In the genomic region with DNA sequence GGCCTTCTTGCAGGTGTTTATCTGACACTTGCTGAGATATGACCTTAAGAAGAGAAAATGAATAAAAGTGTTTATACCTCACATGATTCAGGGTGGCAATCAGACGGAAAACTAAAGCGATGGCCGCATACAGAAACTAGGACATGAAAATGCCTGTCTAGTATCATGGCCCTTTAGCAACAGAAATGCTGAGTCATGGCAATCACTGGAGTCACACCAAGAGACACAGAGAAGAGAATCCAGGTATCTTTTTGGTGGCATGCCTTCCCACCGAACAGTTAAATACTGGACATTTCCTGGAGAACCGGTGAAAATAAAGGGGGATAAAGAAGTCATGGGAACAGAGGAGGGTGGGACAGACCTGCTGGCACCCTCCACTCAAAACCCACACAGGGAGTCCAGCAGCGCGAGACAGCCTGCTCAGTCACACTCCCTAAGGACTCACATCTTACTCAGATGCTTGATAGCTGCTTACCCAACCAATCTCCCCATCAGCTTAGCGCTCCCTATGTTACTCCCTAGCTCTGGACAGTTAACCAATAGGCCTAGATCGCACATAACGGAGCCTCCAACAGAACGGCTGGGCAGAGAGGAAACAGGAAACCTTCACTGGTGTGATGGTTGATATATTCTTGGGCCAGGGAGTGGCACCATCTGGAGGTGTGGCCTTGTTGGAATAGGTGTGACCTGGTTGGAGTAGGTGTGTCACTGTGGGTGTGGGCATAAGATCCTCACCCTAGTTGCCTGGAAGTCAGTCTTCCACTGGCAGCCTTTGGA, we compare ENCODE assay signal across 27 mouse cellular contexts. TPM values are rescaled to one million over a fixed set of nuclear protein-coding genes. Genes with fewer than 3 reads are reported as not detected.
A peak's percentile ranks its signal among the peaks of the same experiment; 100 is the strongest.
DNase-seq lines count a peak whose midpoint lies in the region; ATAC-seq and TF ChIP-seq lines count a peak whose summit lies in the region.
"Had no signal": no experiment of that assay in that cellular context is flagged by ENCODE, and none has a peak within 500 bp of the region (broad histone marks: within the 10 kb centered on the region; RNA-seq: fewer than 3 reads in every experiment).

No protein-coding gene starts in this region.

- H3K79me2 ChIP-seq in CH12.LX (replicated peaks; ENCODE audit: control insufficient read depth, extremely low read depth, insufficient read depth, poor library complexity, severe bottlenecking), result no peaks in the 10 kb centered on the region

- H3K27ac ChIP-seq in intestine, embryonic 16.5 days (ENCODE audit: low read length), result no peak overlapping the region
- H3K27ac ChIP-seq in intestine, embryonic 15.5 days, result no peak overlapping the region
- H3K27ac ChIP-seq in CH12.LX (ENCODE audit: insufficient read depth, low read depth), result no peak overlapping the region
- H3K27ac ChIP-seq in ES-E14 (ENCODE audit: insufficient read depth, low read depth, low read length, poor library complexity, severe bottlenecking), result no peak overlapping the region
- H3K27ac ChIP-seq in intestine, postnatal 0 days (ENCODE audit: low read depth, low read length), result no peak overlapping the region
- H3K27ac ChIP-seq: embryonic facial prominence, embryonic 12.5 days; embryonic facial prominence, embryonic 15.5 days; gastrocnemius, adult 2 months; heart, adult 2 months; heart, embryonic 10.5 days; heart, embryonic 13.5 days; hindbrain, embryonic 13.5 days had no signal

- no peak overlapping the region for H3K9ac ChIP-seq in intestine, embryonic 16.5 days (ENCODE audit: low read depth, low read length)
- no peak overlapping the region for H3K9ac ChIP-seq in intestine, embryonic 15.5 days
- H3K9ac ChIP-seq in CH12.LX (ENCODE audit: insufficient read depth, low read depth) (no peak overlapping the region), ES-E14 (ENCODE audit: insufficient read depth, low read depth, low read length, poor library complexity, severe bottlenecking) (no peak overlapping the region)
- H3K9ac ChIP-seq in intestine, postnatal 0 days (ENCODE audit: low read depth, low read length), result no peak overlapping the region
- H3K9ac ChIP-seq: embryonic facial prominence, embryonic 12.5 days; embryonic facial prominence, embryonic 15.5 days; forebrain, postnatal 0 days; heart, embryonic 13.5 days; hindbrain, embryonic 13.5 days had no signal

- H3K36me3 ChIP-seq in intestine, embryonic 16.5 days (ENCODE audit: control insufficient read depth, insufficient read depth, low read length), result no peaks in the 10 kb centered on the region
- no peaks in the 10 kb centered on the region for H3K36me3 ChIP-seq in intestine, embryonic 15.5 days
- peaks cover 0 to 75% of the 10 kb centered on the region in 2 experiments for H3K36me3 ChIP-seq in CH12.LX (replicated peaks in 1 of 2; ENCODE audit: control insufficient read depth in 1 of 2, insufficient read depth in 1 of 2, low read length in 1 of 2)
- no peaks in the 10 kb centered on the region for H3K36me3 ChIP-seq in ES-E14 (ENCODE audit: control insufficient read depth, insufficient read depth, low read length, poor library complexity, severe bottlenecking)
- peaks cover 4% of the 10 kb centered on the region; the same call in 1 of the 2 replicates for H3K36me3 ChIP-seq in intestine, postnatal 0 days (ENCODE audit: control insufficient read depth, insufficient read depth)
- H3K36me3 ChIP-seq: embryonic facial prominence, embryonic 12.5 days; embryonic facial prominence, embryonic 15.5 days; hindbrain, embryonic 13.5 days had no signal

- no peak for TF ChIP-seq CTCF in CH12.LX (conservative IDR thresholded peaks at IDR 0.05 in 1 of 2, IDR thresholded peaks at IDR 0.05 in 1 of 2; ENCODE audit: low read depth in 2 of 2, low read length in 2 of 2)
- no peak for TF ChIP-seq CTCF in intestine, postnatal 0 days (IDR thresholded peaks at IDR 0.05; ENCODE audit: low read depth)

- H3K4me1 ChIP-seq in intestine, embryonic 16.5 days (ENCODE audit: control insufficient read depth, insufficient read depth, low read length), result no peaks in the 10 kb centered on the region
- H3K4me1 ChIP-seq in intestine, embryonic 15.5 days (replicated peaks), result no peaks in the 10 kb centered on the region
- H3K4me1 ChIP-seq in CH12.LX (ENCODE audit: control insufficient read depth in 1 of 2, insufficient read depth in 2 of 2) (peaks cover 0 to 8% of the 10 kb centered on the region in 2 experiments; a peak in 2 of 4 replicates), ES-E14 (ENCODE audit: control insufficient read depth in 2 of 2, insufficient read depth in 2 of 2, low read length in 2 of 2, poor library complexity in 1 of 2) (peaks cover 0 to 2% of the 10 kb centered on the region in 2 experiments; a peak in 2 of 4 replicates)
- H3K4me1 ChIP-seq in intestine, postnatal 0 days (replicated peaks; ENCODE audit: control insufficient read depth, insufficient read depth, low read length), result no peaks in the 10 kb centered on the region
- H3K4me1 ChIP-seq: embryonic facial prominence, embryonic 12.5 days; heart, embryonic 10.5 days; heart, embryonic 13.5 days; hindbrain, embryonic 13.5 days had no signal

- ATAC-seq in intestine, embryonic 16.5 days, result 0 out of 2 replicates have a peak, but pooled peaks have one; percentile 13
- ATAC-seq in intestine, embryonic 15.5 days, result no peak
- ATAC-seq in intestine, postnatal 0 days, result peak; percentile 16; the same call in 1 of the 2 replicates
- ATAC-seq: forebrain, embryonic 14.5 days; forebrain, postnatal 0 days; hindbrain, embryonic 16.5 days; inflammation-experienced regulatory T-cells, adult 6 months had no signal

- in situ Hi-C loops in CH12.LX (cut with MboI; ENCODE audit: low pct_ligation_motif_present, low pct_unique_long_range_greater_than_20kb, low sequenced_read_pairs), result no loop called here
- in situ Hi-C loops in ES-E14 (cut with MboI; ENCODE audit: low sequenced_read_pairs in 2 of 2, unreplicated experiment in 2 of 2), result loop anchor here in 1 of 2 experiments (25.0 kb wide), 1 partner anchor 175 kb away; no protein-coding TSS in a partner anchor

- dilution Hi-C loops in CH12.LX (cut with MboI; ENCODE audit: extremely low pct_ligation_motif_present, extremely low pct_unique_long_range_greater_than_20kb, low sequenced_read_pairs), result no loop called here

- DNase-seq in CH12.LX (ENCODE audit: extremely low read depth), result no peak
- no peak for DNase-seq in ES-E14 (ENCODE audit: low read depth, low spot score)
- DNase-seq in right cerebral cortex, postnatal 4 days, result no peak
- DNase-seq in ovary, adult 18-20 months (ENCODE audit: low spot score), result no peak
- no peak for DNase-seq in urinary bladder, postnatal 10 days (ENCODE audit: low spot score)
- DNase-seq: adrenal gland, adult 2 months; adrenal gland, postnatal 14 days; cerebellum, adult 11 months; cerebellum, adult 2 months; cerebellum, adult 9-11 months; cerebellum, postnatal 25 days; forebrain, postnatal 0 days; gastrocnemius, adult 2 months; gastrocnemius, postnatal 14 days; heart, adult 2 months; heart, postnatal 14 days had no signal

- H3K27me3 ChIP-seq in intestine, embryonic 16.5 days (replicated peaks; ENCODE audit: control insufficient read depth, insufficient read depth, low read length), result no peaks in the 10 kb centered on the region
- no peaks in the 10 kb centered on the region for H3K27me3 ChIP-seq in intestine, embryonic 15.5 days (replicated peaks)
- no peaks in the 10 kb centered on the region for H3K27me3 ChIP-seq in CH12.LX (replicated peaks)
- H3K27me3 ChIP-seq in intestine, postnatal 0 days (replicated peaks; ENCODE audit: control insufficient read depth, insufficient read depth, low read length), result no peaks in the 10 kb centered on the region
- H3K27me3 ChIP-seq: embryonic facial prominence, embryonic 12.5 days; embryonic facial prominence, embryonic 15.5 days; heart, embryonic 13.5 days; hindbrain, embryonic 13.5 days had no signal

- no peak overlapping the region for H3K4me2 ChIP-seq in intestine, embryonic 16.5 days (ENCODE audit: low read depth, low read length)
- H3K4me2 ChIP-seq in intestine, embryonic 15.5 days (replicated peaks), result no peak overlapping the region
- H3K4me2 ChIP-seq in CH12.LX (ENCODE audit: insufficient read depth, low read depth, poor library complexity, severe bottlenecking), result no peak overlapping the region
- no peak overlapping the region for H3K4me2 ChIP-seq in intestine, postnatal 0 days (replicated peaks; ENCODE audit: low read depth)
- H3K4me2 ChIP-seq: embryonic facial prominence, embryonic 12.5 days; embryonic facial prominence, embryonic 15.5 days; heart, embryonic 13.5 days; hindbrain, embryonic 13.5 days had no signal

- no peak for TF ChIP-seq POLR2A in CH12.LX (IDR thresholded peaks at IDR 0.05; ENCODE audit: low read depth, low read length)

- 88% methylated on average over 11 of the region's 11 CpGs for WGBS in intestine, embryonic 16.5 days
- 89% methylated on average over 11 of the region's 11 CpGs for WGBS in intestine, embryonic 15.5 days
- 90% methylated on average over 11 of the region's 11 CpGs for WGBS in intestine, postnatal 0 days

- H3K4me3 ChIP-seq in intestine, embryonic 16.5 days (ENCODE audit: low read length), result no peak overlapping the region
- H3K4me3 ChIP-seq in intestine, embryonic 15.5 days (replicated peaks), result no peak overlapping the region
- H3K4me3 ChIP-seq in CH12.LX (replicated peaks in 1 of 3; ENCODE audit: low read depth in 2 of 3, low read length in 2 of 3, poor library complexity in 1 of 3) (no peak overlapping the region), ES-E14 (ENCODE audit: insufficient read depth in 1 of 2, low read depth in 1 of 2, low read length in 2 of 2, poor library complexity in 1 of 2, severe bottlenecking in 1 of 2) (no peak overlapping the region)
- no peak overlapping the region for H3K4me3 ChIP-seq in intestine, postnatal 0 days (ENCODE audit: low read depth, low read length)
- H3K4me3 ChIP-seq: embryonic facial prominence, embryonic 12.5 days; embryonic facial prominence, embryonic 15.5 days; gastrocnemius, adult 2 months; heart, adult 2 months; heart, embryonic 10.5 days; heart, embryonic 13.5 days; hindbrain, embryonic 13.5 days had no signal

- H3K9me3 ChIP-seq in intestine, embryonic 16.5 days (ENCODE audit: control insufficient read depth, low read length), result 0 out of 2 replicates have a peak, but pooled peaks cover 3% of the 10 kb centered on the region
- H3K9me3 ChIP-seq in intestine, embryonic 15.5 days, result no peaks in the 10 kb centered on the region
- H3K9me3 ChIP-seq in CH12.LX (replicated peaks; ENCODE audit: low read length), result no peaks in the 10 kb centered on the region
- no peaks in the 10 kb centered on the region for H3K9me3 ChIP-seq in ES-E14 (ENCODE audit: control insufficient read depth, insufficient read depth, low read depth, low read length)
- H3K9me3 ChIP-seq in intestine, postnatal 0 days (ENCODE audit: control insufficient read depth), result no peaks in the 10 kb centered on the region
- H3K9me3 ChIP-seq: embryonic facial prominence, embryonic 12.5 days; embryonic facial prominence, embryonic 15.5 days; heart, embryonic 10.5 days; hindbrain, embryonic 13.5 days had no signal

- TF ChIP-seq RAD21 in CH12.LX (IDR thresholded peaks at IDR 0.05; ENCODE audit: low read depth, low read length), result no peak

- no peak for TF ChIP-seq EP300 in CH12.LX (IDR thresholded peaks at IDR 0.05; ENCODE audit: low read length)

RNA-seq across cellular contexts. Expression of a gene that starts 15.4 kb away (rescaled TPM):
- 2.9 and 3.0 TPM in 2 replicates for polyA plus RNA-seq in intestine, embryonic 16.5 days (2015; fragmentation: Nextera tagmentation; extraction: Ambion mirVana)
- 2.7 and 2.9 TPM in 2 replicates for polyA plus RNA-seq in intestine, embryonic 15.5 days (2015; fragmentation: Nextera tagmentation; extraction: Ambion mirVana)
- total RNA-seq in CH12.LX (2012; rRNA removed) (1.7 TPM in 2 replicates), CH12.LX (2014; rRNA removed) (2.8 and 2.9 TPM in 2 replicates), ES-E14 (2012; rRNA removed) (5.4 and 6.4 TPM in 2 replicates)
- 2.1 and 2.2 TPM in 2 replicates for polyA plus RNA-seq in CH12.LX (2012; ENCODE audit: insufficient read length, low read depth)
- polyA plus RNA-seq in intestine, postnatal 0 days (2015; fragmentation: Nextera tagmentation; extraction: Ambion mirVana), result 5.8 and 6.5 TPM in 2 replicates

RNA-seq across cellular contexts. Expression of a gene that starts 15.6 kb away (rescaled TPM):
- 49.1 and 50.6 TPM in 2 replicates for polyA plus RNA-seq in intestine, embryonic 16.5 days (2015; fragmentation: Nextera tagmentation; extraction: Ambion mirVana)
- polyA plus RNA-seq in intestine, embryonic 15.5 days (2015; fragmentation: Nextera tagmentation; extraction: Ambion mirVana), result 40.6 and 42.4 TPM in 2 replicates
- total RNA-seq in CH12.LX (2012; rRNA removed) (28.8 and 29.3 TPM in 2 replicates), CH12.LX (2014; rRNA removed) (27.4 and 28.5 TPM in 2 replicates), ES-E14 (2012; rRNA removed) (24.0 and 24.8 TPM in 2 replicates)
- polyA plus RNA-seq in CH12.LX (2012; ENCODE audit: insufficient read length, low read depth), result 31.5 and 32.1 TPM in 2 replicates
- 84.4 and 85.0 TPM in 2 replicates for polyA plus RNA-seq in intestine, postnatal 0 days (2015; fragmentation: Nextera tagmentation; extraction: Ambion mirVana)
